Mouse (Mus musculus) spleen, embryonic (tissue): ENCODE data around the gene Muc2.

Experiments
- CTCF ChIA-PET: fragments of 350-600 bp; sonication (Branson Sonifier 250); formaldehyde crosslinking; loops from one replicate; lab custom pipeline; 2022; lab: Charles Lee

The Muc2 gene

GRCm38 (mm10) chr7:141758291-141758690 lies 68.2 kb downstream of the Muc2 start:
- CTCF ChIA-PET: no interaction called here

DNA sequence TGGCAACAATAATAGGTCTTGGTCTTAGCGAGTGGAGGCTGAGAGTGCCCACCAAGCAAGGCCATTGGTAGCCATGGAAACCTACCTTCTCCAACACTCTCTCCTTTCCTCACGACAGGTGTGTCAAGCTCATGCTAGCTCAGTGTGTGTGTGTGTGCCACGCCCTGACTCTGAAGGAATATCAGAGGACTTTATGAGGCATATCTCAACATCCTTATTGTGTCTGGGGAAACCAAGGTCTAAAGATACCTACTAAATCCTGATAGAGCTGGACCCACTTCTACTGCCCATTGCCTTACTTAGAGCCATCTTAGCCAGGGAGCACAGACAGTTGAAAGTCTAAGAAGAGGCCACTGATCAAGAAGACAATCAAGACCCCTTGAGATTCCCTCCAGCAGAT lies 80.4 kb downstream of the Muc2 start:
- CTCF ChIA-PET: no interaction called here

DNA sequence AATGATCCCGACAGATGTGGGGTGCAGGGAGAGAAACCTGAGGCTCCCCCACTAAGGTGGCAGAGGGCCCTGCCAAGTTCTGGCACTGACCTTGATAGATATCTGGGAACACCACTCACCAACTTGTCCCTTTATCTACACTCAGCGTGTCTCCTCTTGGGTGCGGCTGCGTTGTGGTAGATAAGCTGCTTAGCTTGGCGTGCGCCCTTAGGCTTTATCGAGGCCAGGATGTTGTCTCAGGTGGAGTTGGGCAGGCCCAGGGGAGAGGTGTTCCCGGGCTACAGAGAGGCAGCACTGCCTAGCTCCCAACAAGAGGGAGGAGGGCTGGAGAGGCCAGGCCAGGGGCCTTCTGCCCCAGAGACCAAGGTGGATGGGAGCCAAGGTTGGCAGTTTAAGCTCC lies 80.8 kb downstream of the Muc2 start:
- CTCF ChIA-PET: no interaction called here

DNA sequence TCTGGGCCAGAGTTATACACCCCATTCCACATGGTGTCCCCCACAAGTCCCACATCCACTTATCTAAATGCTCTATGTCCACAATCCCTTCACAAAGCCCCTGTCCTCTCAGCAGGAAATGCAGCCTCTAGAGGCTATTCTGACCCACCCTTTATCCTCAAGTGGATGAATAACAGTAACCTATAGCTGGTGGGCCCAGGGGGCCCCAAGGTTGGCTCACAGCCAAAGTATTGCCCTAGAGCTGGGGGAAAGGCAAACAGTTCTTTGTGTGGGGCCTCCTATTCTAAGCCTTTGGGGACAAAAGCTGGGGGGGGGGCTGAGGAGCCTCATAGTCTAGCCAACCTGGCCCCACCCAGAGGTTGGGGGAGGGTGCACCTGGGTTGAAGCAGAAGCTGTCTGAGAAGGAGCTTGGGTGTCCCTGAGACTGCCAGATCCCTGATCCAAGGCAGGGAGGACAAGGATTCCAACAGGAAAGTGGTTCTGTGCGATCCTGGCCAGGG lies 82.0 kb downstream of the Muc2 start:
- CTCF ChIA-PET: no interaction called here

DNA sequence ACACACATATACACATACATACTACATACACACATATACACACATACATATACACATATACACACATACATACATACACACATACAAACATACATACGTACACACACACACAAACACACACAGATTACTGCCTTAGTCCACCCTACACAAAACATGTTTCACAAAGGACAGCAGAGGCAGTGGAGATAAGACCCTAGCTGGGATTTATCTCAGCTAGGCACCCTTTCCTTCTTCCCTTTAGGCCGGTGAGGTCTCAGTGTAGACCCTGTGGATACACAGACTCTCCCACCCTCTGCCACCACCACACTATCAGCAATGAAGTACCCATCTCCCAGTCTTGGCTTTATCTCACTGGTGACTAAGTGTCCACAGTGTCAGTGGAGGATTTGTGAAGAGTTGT lies 84.7 kb downstream of the Muc2 start:
- CTCF ChIA-PET: no interaction called here

DNA sequence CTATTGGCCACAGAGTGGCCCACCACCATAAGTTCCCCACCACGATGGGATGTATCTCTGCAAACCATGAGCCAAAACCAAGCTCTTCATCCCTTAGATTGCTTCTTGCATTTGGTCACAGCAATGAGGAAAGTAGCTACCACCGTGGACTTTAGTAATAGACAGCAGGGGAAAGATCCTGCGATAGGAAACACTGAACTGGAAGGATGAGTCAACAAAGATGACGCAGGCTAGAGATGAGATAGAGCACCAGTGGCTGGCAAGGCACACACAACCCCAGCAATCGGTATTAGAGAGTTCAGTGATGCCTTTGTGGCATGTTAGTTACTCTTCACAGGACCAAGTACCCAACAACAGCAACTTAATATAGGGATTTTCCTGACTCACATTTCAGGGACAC lies 86.1 kb downstream of the Muc2 start:
- CTCF ChIA-PET: no interaction called here

DNA sequence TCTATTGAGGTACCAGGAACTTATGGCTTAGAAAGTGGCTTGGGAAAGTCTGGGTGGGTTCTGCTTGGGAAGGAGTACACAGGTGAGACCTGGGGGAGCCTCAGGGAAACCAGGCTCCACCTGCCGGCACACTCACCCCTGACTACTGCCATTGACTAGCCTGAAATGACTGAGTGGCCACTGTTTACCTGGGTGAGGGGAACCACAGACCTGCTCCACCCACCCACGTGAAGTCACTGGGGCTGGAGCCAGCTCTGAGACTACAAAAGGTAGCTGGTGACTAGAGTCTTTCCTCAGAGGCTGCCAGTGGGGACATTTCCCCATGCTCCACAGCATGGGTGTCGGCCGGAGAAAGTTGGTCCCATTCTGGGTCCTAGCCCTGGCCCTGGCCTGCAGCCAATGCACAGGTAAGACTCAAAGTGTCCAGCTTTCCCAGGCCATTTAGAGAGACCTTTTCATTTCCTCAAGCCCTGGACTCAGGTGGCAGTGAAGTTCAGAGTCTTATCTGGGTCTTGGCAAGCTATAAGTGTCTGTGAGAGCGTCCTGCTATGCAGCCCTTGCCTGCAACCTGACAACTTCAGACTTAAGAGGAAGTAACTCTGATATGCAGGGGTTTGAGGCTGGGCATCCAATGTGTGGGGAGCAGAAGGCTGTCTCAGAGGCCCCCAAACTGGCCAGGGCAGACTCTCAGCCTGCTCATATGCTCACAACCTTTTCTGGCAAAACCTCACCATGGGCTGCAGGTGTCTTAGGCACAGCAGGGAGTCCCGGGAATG lies 98.7 kb downstream of the Muc2 start, which contains the start of gene Muc5ac:
Gene Muc5ac, plus strand, starts transcription at position 296 of the 776 bp plus-strand sequence.
- CTCF ChIA-PET: no interaction called here

GRCm38 (mm10) chr7:141794251-141794650 lies 104.1 kb downstream of the Muc2 start:
- CTCF ChIA-PET: no interaction called here

- CTCF ChIA-PET: interaction anchor here (0.5 kb wide), 1 partner anchor 214 kb away, joined by 3 read pairs; no protein-coding TSS in a partner anchor
Observed at GRCm38 (mm10) chr7:141803206-141803605, 113.1 kb downstream of the Muc2 start.
